Mouse (Mus musculus) kidney, embryonic 15.5 days (tissue): ENCODE results near the gene Gpr150. TPM values are rescaled to one million over a fixed set of nuclear protein-coding genes. Genes with fewer than 3 reads are reported as not detected.

ENCODE experiments used
- ATAC-seq: fragments of 200-750 bp; cut with Nextera tagmentation; replicated peaks from 2 replicates; pipeline ENCODE4 v1.8.0; 2017; ENCODE audit warnings: moderate TSS enrichment; ENCODE audit not compliant: low FRiP score
- H3K27ac ChIP-seq: fragments of 300-500 bp; sonication (generic); 2 replicates; pipeline ENCODE4 v1.5.1; 2015; ENCODE audit warnings: mild to moderate bottlenecking, inconsistent platforms
- H3K27me3 ChIP-seq: fragments of 300-500 bp; sonication (generic); 2 replicates; pipeline ENCODE4 v1.6.1; 2015; ENCODE audit warnings: inconsistent platforms
- H3K36me3 ChIP-seq: fragments of 300-500 bp; sonication (generic); 2 replicates; pipeline ENCODE4 v1.6.1; 2015; ENCODE audit warnings: inconsistent platforms
- H3K4me1 ChIP-seq: fragments of 300-500 bp; sonication (generic); 2 replicates; pipeline ENCODE4 v1.6.1; 2015; ENCODE audit warnings: inconsistent platforms
- H3K4me2 ChIP-seq: fragments of 300-500 bp; sonication (generic); 2 replicates; pipeline ENCODE4 v1.6.1; 2015; ENCODE audit warnings: moderate library complexity, mild to moderate bottlenecking, inconsistent platforms
- H3K4me3 ChIP-seq: fragments of 300-500 bp; sonication (generic); replicated peaks from 2 replicates; pipeline ENCODE4 v1.5.1; 2015; ENCODE audit warnings: mild to moderate bottlenecking, inconsistent platforms
- H3K9ac ChIP-seq: fragments of 300-500 bp; sonication (generic); 2 replicates; pipeline ENCODE4 v1.6.1; 2015; ENCODE audit warnings: mild to moderate bottlenecking, inconsistent platforms
- H3K9me3 ChIP-seq: fragments of 300-500 bp; sonication (generic); replicated peaks from 2 replicates; pipeline ENCODE4 v1.6.1; 2016; ENCODE audit warnings: inconsistent platforms
- WGBS: fragments of 180-500 bp; shearing (Covaris S2); methylation state at CpG from one replicate; pipeline ENCODE4 v1.1.7; 2015; ENCODE audit warnings: mixed read lengths; 5-methylcytosine and 5-hydroxymethylcytosine counted together
- polyA plus RNA-seq: library from polyadenylated mRNA; unstranded; fragments of >200 nt; fragmentation: Nextera tagmentation; extraction: Ambion mirVana; gene quantifications from 2 replicates; pipeline ENCODE4 v1.2.1, GENCODE M21; 2015

Gpr150 gene
- polyA plus RNA-seq, 1 experiment from 2014 or later = 0.60 TPM

- peak overlapping the region; percentile 41 for H3K9ac ChIP-seq
- no peak overlapping the region for H3K27ac ChIP-seq
- H3K9me3 ChIP-seq = no peaks in the 10 kb centered on the region
- WGBS = 1% methylated on average over 34 of the region's 34 CpGs
- H3K4me3 ChIP-seq = peak overlapping the region; percentile 48
- no peaks in the 10 kb centered on the region for H3K36me3 ChIP-seq
- H3K27me3 ChIP-seq = peaks cover 48% of the 10 kb centered on the region
- peak; percentile 90 for ATAC-seq
- H3K4me1 ChIP-seq = peaks cover 19% of the 10 kb centered on the region
- H3K4me2 ChIP-seq = peak overlapping the region; percentile 98
Observed at GRCm38 (mm10) chr13:76056261-76056724, 503 bp downstream of the Gpr150 start.

GRCm38 (mm10) chr13:76055391-76056232 lies 1.2 kb downstream of the Gpr150 start:
- Histone ChIP-seq H3K36me3 (no peaks in the 10 kb centered on the region), H3K4me3 (peak overlapping the region; percentile 48), H3K4me1 (peaks cover 19% of the 10 kb centered on the region), H3K9me3 (no peaks in the 10 kb centered on the region), H3K27ac (no peak overlapping the region), H3K9ac (peak overlapping the region; percentile 41), H3K27me3 (peaks cover 48% of the 10 kb centered on the region), H3K4me2 (peak overlapping the region; percentile 98)
- WGBS = under 1% methylated on average over 57 of the region's 59 CpGs
- ATAC-seq = peak; percentile 76

- Histone ChIP-seq H3K27ac (no peak overlapping the region), H3K36me3 (no peaks in the 10 kb centered on the region), H3K4me2 (no peak overlapping the region), H3K9ac (no peak overlapping the region), H3K9me3 (no peaks in the 10 kb centered on the region), H3K4me3 (no peak overlapping the region), H3K4me1 (no peaks in the 10 kb centered on the region), H3K27me3 (no peaks in the 10 kb centered on the region)
- no peak for ATAC-seq
Observed at GRCm38 (mm10) chr13:76044971-76045370, 11.8 kb downstream of the Gpr150 start.

GRCm38 (mm10) chr13:76042455-76042854 lies 14.3 kb downstream of the Gpr150 start:
- WGBS = 52% methylated on average over 1 of the region's 1 CpGs

GRCm38 (mm10) chr13:76024588-76024987 lies 32.2 kb downstream of the Gpr150 start:
- no peak overlapping the region for H3K9ac ChIP-seq
- no peak overlapping the region for H3K4me3 ChIP-seq
- ATAC-seq = no peak
- no peaks in the 10 kb centered on the region for H3K9me3 ChIP-seq
- H3K4me2 ChIP-seq = no peak overlapping the region
- no peaks in the 10 kb centered on the region for H3K4me1 ChIP-seq
- 54% methylated on average over 3 of the region's 3 CpGs for WGBS
- no peak overlapping the region for H3K27ac ChIP-seq
- H3K36me3 ChIP-seq = no peaks in the 10 kb centered on the region
- no peaks in the 10 kb centered on the region for H3K27me3 ChIP-seq

More at GRCm38 (mm10) chr13:76042455-76042854, 14.3 kb downstream of the Gpr150 start:
- no peak overlapping the region for H3K9ac ChIP-seq
- H3K9me3 ChIP-seq = no peaks in the 10 kb centered on the region
- H3K4me1 ChIP-seq = no peaks in the 10 kb centered on the region
- no peaks in the 10 kb centered on the region for H3K36me3 ChIP-seq
- ATAC-seq = peak; percentile 40; the same call in 1 of the 2 replicates
- H3K27me3 ChIP-seq = no peaks in the 10 kb centered on the region
- no peak overlapping the region for H3K27ac ChIP-seq
- no peak overlapping the region for H3K4me3 ChIP-seq
- no peak overlapping the region for H3K4me2 ChIP-seq

GRCm38 (mm10) chr13:76021782-76022181 lies 35.0 kb downstream of the Gpr150 start:
- Histone ChIP-seq H3K27me3 (no peaks in the 10 kb centered on the region), H3K4me3 (no peak overlapping the region), H3K4me1 (peaks cover 6% of the 10 kb centered on the region), H3K27ac (no peak overlapping the region), H3K9ac (no peak overlapping the region), H3K36me3 (no peaks in the 10 kb centered on the region), H3K4me2 (no peak overlapping the region), H3K9me3 (no peaks in the 10 kb centered on the region)
- ATAC-seq = no peak
- 88% methylated on average over 2 of the region's 2 CpGs for WGBS

- H3K9me3 ChIP-seq = no peaks in the 10 kb centered on the region
- no peak overlapping the region for H3K9ac ChIP-seq
- peak; percentile 49 for ATAC-seq
- 47% methylated on average over 5 of the region's 5 CpGs for WGBS
- H3K36me3 ChIP-seq = no peaks in the 10 kb centered on the region
- H3K27ac ChIP-seq = peak overlapping the region; percentile 94; the same call in 1 of the 2 replicates
- H3K27me3 ChIP-seq = no peaks in the 10 kb centered on the region
- peak overlapping the region; percentile 61 for H3K4me3 ChIP-seq
- H3K4me1 ChIP-seq = peaks cover 6% of the 10 kb centered on the region
- peak overlapping the region; percentile 58 for H3K4me2 ChIP-seq
Observed at GRCm38 (mm10) chr13:76018844-76019400, 37.9 kb downstream of the Gpr150 start.

- Histone ChIP-seq H3K36me3 (no peaks in the 10 kb centered on the region; the same call in 1 of the 2 replicates), H3K4me2 (peak within 1 kb of the TSS; percentile 58), H3K4me3 (peak within 1 kb of the TSS; percentile 61), H3K9me3 (no peaks in the 10 kb centered on the region), H3K27me3 (no peaks in the 10 kb centered on the region), H3K27ac (peak within 1 kb of the TSS; percentile 94), H3K9ac (peak within 1 kb of the TSS; percentile 71), H3K4me1 (peaks cover 6% of the 10 kb centered on the region)
- WGBS = under 1% methylated on average over 50 of the region's 50 CpGs
- peak; percentile 100 for ATAC-seq
Observed at GRCm38 (mm10) chr13:76017974-76018843, 38.6 kb downstream of the Gpr150 start, which contains the start of gene Rfesd. TSS of gene Rfesd (minus strand) at chr13:76018719.

- H3K4me3 ChIP-seq = peak overlapping the region; percentile 61
- H3K27me3 ChIP-seq = no peaks in the 10 kb centered on the region
- H3K4me1 ChIP-seq = peaks cover 6% of the 10 kb centered on the region
- no peaks in the 10 kb centered on the region for H3K9me3 ChIP-seq
- no peak for ATAC-seq
- peak overlapping the region; percentile 94 for H3K27ac ChIP-seq
- H3K9ac ChIP-seq = peak overlapping the region; percentile 71
- peak overlapping the region; percentile 58 for H3K4me2 ChIP-seq
- 60% methylated on average over 4 of the region's 4 CpGs for WGBS
- no peaks in the 10 kb centered on the region; the same call in 1 of the 2 replicates for H3K36me3 ChIP-seq
Observed at GRCm38 (mm10) chr13:76017465-76017864, 39.3 kb downstream of the Gpr150 start.

GRCm38 (mm10) chr13:76014511-76014910 lies 42.3 kb downstream of the Gpr150 start:
- H3K9ac ChIP-seq = no peak overlapping the region
- ATAC-seq = no peak
- no peaks in the 10 kb centered on the region for H3K27me3 ChIP-seq
- H3K4me2 ChIP-seq = no peak overlapping the region
- H3K9me3 ChIP-seq = no peaks in the 10 kb centered on the region
- H3K27ac ChIP-seq = no peak overlapping the region
- peaks cover 6% of the 10 kb centered on the region for H3K4me1 ChIP-seq
- H3K36me3 ChIP-seq = no peaks in the 10 kb centered on the region; the same call in 1 of the 2 replicates
- WGBS = 75% methylated on average over 2 of the region's 2 CpGs
- no peak overlapping the region for H3K4me3 ChIP-seq
